Mouse (Mus musculus): ENCODE results near the gene Yme1l1.

Gene Yme1l1

DNA sequence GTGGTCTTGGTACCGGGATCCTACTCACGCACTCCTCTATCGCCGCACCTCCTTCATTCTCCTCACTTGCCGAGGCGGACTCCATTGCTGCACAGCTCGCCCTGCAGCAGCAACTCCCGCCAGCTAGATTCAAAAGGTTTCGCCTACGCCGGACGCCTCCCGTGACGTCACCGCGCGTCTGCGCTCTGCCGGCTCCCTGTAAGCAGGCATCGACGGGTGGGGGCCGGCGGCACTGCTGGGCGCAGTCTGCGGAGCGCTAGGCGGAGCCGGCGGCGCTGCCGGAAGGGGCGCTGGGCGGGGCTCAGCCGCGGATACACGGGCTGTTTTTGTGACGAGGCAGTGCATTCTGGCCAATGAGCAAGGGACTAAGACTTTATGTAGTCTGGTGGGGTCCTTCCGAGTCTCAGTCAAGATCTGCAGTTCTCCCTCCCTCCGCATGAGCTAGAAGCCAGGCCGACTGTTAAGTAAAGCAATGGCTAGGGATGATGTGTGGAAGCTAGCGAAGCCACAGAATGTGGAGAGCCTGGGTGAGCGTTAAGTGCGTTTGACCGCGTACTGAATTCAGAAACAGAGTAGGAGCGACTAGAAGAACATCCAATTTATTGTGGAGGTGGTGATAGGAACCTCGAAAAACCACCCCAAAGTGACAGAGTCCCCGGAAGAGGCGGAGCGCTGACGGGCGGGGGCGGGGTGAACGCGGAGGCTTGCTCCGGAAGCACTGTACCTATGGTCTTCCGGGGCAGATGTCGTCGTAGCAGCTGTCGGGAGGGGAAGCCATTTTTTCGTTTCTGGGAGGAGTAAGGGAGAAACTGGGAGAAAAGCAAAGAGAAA, at the start of gene Yme1l1, which contains the start of gene Mastl:
Gene Yme1l1, plus strand, starts transcription at position 593 of the 831 bp plus-strand sequence.
Gene Mastl, minus strand, starts transcription at position 248 of the 831 bp plus-strand sequence.
- DNase-seq (ENCODE audit: low read depth, low spot score): peak; percentile 100

DNA sequence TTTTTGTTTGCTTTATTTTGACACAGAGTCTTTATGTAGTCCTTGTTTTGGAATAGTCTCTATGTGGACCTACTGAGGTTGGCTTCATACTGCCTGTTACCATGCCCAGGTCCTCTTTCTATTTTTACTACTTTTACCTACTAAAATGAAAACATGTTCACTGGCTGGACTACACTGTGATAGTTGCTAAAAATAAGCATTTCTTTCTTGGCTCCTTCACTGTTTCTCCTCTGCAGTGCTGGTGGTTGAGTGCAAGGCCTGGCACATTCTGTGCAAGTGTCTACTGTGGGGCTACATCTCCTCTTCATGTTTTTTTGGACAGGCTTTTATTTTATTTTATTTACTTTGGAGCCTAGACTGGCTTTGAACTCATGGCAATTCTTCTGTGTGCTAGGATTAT, 36.6 kb upstream of the Yme1l1 start:
- no peak for DNase-seq (ENCODE audit: low read depth, low spot score)

DNA sequence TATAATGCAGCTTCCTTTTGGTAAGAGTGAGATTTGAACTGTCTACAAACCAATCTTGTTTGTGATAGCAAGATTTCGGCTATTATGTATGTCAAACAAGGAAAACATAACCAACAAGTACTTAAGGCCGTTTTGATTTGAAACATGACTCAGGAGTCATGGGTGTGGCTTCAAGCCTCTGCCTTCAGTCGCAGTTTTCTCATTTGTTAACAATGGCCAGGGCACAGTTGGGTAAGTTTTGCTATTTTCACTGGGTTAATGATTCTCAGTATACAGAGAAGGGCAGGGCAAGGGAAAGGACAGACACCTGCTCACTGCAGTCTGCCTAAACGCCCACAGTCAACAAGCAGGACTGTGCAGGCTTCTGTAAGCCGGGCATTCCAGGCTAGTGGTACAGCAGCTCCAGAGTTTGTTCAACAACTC, 959 bp upstream of the Yme1l1 start:
- no peak for DNase-seq (ENCODE audit: low read depth, low spot score)

DNA sequence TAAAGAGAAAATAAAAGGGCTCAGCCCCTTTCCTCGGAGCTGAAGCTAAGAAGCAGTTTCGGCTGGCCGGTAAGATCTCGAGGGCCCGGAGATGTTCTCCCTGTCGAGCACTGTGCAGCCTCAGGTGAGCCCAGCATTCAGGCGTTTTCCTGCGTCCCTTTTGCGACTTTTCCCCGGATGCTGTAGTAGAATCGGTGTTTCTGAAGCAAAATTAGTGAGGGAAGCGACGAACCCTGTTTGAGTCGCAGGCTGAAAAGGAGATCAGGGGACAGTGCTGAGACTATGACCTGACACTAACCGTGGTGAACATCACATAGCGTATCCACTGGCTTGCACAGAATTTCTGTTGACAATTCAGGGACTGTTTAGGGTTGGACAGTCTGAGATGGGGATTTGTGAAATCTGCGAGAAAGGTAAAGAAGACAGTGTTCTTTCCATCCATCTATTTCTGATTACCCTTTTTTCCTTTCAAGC, 476 bp downstream of the Yme1l1 start:
- DNase-seq (ENCODE audit: low read depth, low spot score): no peak

DNA sequence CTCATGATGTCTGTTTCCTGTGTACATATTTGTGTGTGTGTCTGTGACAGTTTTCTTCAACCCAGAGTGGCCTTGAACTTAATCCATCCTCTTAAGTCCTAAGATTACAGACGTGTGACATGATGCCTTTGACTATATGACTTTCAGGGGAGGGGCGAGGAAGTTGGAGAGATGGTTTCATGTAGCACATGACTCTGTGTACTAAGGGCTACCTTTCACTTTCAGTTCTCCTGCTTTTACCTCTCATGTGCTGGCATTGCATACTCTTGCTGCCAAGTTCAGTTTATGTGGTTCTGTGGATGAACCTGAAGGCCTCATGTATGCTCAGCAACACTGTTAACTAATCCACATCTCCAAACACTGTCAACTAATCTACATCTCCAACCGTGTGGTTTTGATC, 16.1 kb downstream of the Yme1l1 start:
- peak; percentile 22 for DNase-seq (ENCODE audit: low read depth, low spot score)

DNA sequence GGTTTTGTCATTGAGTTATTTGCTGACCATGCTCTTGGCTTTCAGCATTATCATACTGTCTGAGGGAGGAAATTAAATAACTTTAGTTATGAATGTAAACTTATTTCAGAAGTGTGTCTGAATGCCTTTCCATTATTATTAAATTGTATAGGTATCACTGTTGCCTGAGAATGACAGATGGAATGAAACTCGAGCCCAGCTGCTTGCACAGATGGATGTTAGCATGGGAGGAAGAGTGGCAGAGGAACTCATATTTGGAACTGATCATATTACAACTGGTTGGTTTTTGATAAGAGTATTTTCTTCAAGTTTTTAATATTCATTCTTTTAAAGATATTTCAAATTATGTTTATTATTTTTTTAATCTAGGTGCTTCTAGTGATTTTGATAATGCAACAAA, 38.2 kb downstream of the Yme1l1 start:
- DNase-seq (ENCODE audit: low read depth, low spot score): no peak

DNA sequence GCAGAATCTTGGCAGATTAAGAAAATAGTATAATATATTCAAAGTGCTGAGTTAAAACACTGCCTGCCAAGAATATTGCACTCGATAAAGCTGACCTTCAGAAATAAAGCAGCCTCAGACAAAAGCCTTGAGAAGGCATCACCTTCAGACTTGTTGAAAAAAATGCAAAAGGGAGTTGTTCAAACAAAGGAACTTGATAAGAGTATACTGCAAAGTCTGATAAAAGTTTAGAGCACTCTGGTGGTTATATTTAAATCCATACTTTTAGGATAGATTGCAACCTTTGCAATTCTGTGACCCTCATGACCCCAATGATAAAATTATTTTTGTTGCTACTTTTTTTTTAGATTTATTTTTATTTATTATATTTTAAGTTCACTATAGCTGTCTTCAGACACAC, 44.9 kb downstream of the Yme1l1 start:
- no peak for DNase-seq (ENCODE audit: low read depth, low spot score)

DNA sequence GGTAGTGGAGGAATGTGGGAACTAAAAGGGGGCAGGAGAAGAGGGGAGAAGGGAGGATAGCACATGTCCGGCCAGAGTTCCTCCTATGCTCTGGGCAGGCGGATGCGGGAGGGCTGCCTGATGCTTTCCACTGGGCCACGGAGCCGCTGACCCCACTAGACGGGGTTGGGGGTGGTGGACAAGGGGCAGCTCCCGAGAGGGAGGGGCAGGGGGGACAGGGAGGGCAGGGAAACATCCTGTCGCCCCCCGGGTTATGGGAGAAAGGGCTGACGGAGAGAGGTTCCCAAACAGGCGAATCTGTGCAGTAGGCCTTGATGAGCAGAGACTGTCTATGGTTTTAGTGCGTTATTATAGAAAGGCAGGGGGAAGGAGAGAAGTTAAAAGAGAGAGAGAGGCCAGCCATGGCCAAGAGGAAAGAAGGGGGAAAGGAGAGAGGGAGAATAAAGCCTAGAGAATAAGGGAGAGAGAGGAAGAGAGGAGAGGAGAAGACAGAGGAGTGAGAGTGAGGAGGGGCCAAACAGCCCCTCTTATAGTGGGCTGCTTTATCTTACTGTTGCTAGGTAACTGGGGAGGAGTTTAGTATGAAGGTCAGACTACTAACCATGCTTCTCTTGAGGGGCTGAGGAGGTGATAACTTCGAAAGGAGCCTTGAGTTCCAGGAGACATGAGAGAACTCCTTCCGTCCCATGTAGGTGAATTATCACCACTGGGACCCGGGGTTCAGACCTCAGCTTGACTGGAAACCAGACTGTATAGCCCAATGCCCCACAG, 46.9 kb downstream of the Yme1l1 start:
- DNase-seq (ENCODE audit: low read depth, low spot score): no peak

DNA sequence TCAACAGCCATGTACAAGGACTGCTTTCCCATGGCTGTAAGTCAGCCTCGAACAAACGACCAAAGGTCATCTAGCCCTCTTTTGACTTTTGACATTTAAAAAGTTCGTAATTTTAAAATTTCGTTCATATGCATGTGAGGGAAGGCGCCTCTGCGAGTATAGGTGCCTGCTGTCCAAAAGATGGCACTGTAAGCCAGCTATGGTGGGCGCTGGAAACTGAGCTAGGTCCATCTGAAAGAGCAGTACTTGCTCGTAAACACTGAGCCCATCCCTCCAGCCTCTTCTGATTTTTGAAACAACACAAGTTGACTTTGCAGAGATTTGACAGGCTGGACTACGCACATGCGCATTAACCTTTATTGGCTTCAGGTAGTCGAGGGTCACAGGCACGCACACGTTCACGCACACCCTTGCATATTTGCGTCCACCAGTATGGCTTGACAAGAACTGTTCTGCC, 50.9 kb downstream of the Yme1l1 start, which contains the start of gene 4931423N10Rik:
Gene 4931423N10Rik, plus strand, starts transcription at position 407 of the 457 bp plus-strand sequence.
- no peak for DNase-seq (ENCODE audit: low read depth, low spot score)

DNA sequence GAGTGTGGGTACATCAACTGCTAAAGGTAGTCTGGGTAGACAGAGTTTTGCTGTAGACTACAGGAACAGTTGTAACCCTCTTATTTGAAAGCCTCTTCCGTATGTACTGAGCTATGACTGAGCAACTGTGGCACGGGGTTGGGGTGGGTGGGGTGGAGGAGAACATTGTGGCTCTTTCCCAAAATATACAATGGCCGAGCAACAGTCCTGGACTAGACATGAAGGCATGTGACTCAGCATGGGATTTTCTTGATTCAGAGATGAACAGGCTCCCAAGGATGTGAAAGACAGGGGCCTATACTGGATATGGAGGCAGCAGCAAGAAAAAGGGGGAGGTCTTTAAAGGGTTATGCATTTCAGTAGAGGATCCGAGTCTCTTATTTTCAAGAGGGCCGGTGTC, 57.5 kb downstream of the Yme1l1 start:
- DNase-seq (ENCODE audit: low read depth, low spot score): no peak

DNA sequence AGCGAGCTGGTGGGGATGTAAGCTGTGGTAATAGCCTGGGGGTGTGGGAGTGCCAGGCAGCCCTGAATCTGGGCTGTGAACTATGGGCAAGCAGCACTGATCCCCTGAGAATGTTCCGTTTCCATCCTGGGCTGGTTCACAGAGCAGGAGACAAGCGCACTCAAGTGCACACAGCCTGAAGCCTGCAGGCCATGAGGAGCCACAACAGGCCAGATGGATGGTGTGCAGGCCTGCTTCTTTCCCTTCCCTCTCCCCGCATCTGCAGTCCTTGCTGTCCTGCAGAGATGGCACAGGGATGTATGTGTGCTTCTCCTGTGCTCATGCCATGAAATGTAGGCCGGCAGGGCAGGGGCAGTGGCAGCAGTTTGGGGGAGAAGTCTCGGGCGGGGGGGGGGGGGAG, 69.0 kb downstream of the Yme1l1 start:
- DNase-seq (ENCODE audit: low read depth, low spot score): no peak

DNA sequence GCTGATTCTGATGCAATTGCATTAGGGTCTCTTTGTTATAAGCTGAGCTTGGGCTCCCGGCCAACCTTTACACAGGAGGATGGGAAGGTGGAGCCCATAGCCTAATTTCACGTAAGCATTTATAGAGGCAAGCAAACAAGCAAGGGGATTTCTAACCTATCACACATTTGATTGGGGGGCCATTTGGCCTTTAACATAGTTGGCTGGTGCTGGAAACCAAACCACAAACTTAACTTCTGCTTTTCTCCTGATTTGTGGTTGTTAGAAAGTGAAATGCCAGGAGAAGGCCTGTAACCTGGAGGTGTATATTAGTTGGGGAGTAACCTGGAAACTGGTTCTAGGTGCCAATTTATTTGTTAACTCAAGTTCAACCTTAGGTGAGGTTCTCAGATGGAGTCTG, 72.3 kb downstream of the Yme1l1 start:
- DNase-seq (ENCODE audit: low read depth, low spot score): no peak

DNA sequence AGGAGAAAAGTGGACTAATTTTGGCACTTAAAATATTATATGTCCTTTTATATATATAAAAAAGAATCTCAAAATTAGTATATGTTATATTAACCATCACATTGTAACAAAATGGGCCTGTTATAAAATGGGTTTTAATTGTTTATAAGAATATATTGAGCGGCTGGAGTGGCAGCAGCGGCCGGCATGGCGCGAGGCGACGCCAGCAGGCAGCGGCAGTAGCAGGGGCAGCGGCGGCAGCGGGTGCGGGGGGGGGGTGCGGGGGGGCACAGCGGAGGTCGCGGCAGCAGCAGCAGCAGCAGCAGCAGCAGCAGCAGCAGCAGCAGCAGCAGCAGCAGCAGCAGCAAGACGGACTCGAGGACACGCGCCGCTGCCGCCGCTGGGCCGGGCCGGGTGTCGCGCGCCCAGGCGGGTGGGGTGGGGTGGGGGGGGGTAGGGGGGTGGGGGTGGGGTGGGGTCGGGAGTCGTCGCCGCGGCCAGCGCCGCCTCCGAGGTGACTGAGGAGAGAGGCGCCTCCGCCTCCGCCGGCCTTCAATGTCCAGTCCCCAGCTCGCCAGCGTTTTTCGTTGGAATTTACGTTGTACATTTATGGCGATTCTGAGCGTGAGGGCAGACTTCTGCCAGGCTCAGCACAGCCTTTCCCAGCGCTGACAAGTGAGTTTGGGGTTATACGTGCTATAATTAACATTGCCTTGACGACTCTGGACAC, 78.0 kb downstream of the Yme1l1 start:
- no peak for DNase-seq (ENCODE audit: low read depth, low spot score)

All from CD4-positive, CD25-positive, alpha-beta regulatory T cell, adult 2 months (primary cell).